Mouse (Mus musculus): ENCODE measurements around the gene Lmbr1l.

The Lmbr1l gene

DNA sequence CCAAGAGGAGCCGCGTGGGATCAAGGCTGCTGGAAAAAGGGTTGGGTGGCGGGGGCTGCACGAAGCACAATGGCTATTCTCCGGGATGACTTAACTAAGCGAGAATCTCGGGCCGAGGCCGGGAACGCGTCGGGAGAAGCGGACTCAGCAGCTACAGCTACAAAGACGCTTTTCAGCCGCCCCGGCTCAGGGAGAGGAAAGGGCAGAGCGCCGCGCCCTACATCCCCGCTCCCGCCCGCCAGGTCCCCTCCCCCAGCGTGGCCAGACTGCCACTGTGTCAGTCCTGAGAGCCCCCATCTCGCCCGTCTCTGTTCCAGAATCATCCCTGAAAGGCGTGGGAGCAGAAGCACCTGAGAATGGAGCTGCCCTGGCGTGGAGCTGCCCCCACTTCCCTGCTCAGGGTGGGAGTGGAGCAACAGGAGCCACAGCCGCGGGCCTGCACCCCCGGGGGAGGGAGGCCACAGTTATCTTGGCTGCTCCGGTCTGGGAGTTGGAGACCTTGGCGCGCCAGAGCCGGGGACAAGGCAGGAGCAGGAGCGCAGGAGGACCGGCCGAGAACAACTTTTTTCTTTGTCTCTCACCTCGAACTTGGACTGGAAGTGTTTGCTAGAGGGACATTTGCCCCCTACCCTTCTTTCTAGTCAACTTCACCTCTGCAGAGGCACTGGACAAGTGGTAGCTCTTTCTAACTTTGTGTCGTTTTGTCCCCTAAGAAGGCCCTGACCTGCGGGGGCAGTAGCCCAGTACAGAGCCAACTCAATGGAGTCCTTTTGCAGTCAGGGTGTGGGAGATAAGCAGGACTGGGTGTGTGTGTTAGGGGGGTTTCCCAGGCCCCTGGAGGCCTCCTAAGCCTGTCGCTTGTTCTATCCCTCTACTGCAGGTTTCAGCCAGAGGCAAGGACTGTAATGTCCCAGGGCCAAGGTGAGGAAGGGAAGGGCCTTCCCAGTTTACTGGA lies 22.1 kb downstream of the Lmbr1l start:
- no peak for DNase-seq (ENCODE audit: low spot score in 2 of 2)

DNA sequence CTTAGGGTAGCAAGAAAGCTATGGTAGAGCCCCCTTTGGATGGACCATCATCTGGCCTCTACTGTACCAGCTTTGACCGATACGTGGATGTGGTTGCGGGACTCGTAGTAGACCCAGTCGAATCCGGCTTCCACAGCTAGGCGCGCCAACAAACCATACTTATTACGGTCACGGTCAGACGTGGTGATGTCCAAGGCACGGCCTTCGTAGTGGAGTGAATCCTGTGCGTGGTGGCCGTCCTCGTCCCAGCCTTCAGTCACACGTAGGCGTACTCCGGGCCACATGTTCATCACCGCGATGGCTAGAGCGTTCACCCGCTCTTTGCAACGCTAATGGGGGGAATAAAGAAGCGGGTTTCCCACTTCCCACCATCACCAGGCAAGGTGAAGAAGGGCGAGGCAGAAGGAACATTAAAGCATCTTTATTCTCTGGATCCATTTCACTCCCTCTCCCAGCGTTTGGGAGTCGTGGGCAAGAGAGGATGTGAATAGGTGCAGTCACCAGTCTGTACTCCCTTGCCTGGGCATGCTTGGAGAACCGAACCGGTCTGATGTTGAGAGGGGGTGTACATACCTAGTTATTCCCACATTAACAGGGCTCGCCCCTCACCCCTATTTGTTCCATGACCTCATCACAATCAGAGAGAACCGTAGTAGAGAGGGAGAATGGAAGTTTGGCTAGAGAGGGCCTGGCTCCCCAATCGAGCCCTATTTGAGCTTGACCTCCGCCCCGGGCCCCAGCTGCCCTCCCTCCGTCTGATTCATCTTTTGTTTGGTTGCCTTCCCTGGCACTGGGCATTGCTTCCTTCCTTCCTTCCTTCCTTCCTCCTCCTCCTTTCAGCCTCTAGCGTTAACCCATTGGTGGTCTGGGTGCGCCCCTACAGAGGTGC lies 23.0 kb downstream of the Lmbr1l start:
- DNase-seq (ENCODE audit: low spot score in 2 of 2): no peak

GRCm38 (mm10) chr15:98893940-98894745 lies 23.9 kb downstream of the Lmbr1l start, which contains the start of gene Rhebl1:
Rhebl1 (minus strand) TSS chr15:98894540.
- DNase-seq (ENCODE audit: low spot score in 2 of 2): no peak

DNA sequence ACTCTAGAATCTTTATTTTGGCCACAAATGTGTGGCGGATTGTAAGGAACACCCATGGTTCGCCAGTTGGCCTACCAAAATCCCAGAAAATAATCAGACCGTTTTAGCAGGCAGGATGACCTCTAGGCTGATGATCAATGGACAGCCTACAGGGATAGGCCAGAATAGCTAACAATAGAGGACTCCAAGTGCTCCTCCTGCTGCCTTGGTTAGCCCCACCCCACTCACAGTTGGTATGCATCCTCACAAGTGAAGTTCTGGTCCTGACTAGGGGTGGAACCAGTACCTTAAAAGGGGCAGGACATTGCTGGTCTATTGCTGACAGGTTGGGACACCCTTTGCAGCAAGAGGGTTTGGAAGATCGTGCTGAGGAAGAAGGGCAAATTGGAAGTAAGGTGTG lies 25.0 kb downstream of the Lmbr1l start:
- DNase-seq (ENCODE audit: low spot score in 2 of 2): no peak

- peak in 1 of 2 experiments; percentile 46 for DNase-seq (ENCODE audit: low spot score in 2 of 2)
These were observed 26.0 kb downstream of the Lmbr1l start for GRCm38 (mm10) chr15:98891907-98892606.

DNA sequence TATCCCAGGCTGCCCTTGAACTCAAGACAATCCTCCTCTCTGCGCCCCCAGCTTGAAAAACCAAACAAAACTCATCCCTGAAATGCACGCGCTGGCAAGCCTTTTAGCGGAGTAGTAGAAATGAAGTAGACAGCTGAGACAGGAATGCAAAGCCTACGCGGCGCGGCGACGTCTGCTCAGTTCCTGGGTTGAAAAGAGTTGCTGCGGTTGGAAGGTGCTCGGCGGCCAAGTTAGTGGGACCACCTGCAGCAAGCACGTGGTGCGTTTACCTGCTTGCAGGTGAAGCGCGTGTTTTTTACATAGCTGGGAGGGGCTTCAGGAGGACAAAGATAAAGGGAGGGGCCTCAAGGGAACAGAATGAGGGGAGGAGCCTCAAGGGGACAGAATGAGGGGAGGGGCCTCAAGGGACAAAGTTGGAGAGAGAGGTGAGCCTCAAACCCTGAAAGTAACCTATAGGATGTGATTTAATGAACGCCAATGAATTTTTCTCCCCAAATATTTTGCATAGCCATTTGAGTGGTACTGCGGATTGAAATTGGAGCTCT lies 26.8 kb downstream of the Lmbr1l start:
- DNase-seq (ENCODE audit: low spot score in 2 of 2): no peak

DNA sequence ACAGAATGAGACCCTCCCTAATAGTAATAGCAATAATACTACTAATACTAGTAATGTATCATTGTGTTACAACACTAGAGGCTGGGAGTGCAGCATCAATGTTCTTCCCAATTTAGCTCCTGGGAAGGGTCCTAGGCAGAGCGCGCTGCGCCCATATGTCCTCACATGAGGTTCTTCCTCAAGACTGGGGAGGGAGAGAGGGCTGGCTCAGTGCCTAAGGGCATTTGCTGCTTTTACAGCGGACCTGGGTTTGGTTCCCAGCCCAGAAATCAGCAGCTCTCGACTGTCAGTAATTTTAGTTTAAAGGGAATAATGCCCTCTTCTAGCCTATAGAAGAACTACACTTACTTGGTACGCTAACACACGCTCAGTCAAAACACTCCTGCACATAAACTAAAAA lies 30.5 kb downstream of the Lmbr1l start:
- DNase-seq (ENCODE audit: low spot score in 2 of 2): no peak

- no peak for DNase-seq (ENCODE audit: low spot score in 2 of 2)
These were observed 31.2 kb downstream of the Lmbr1l start for GRCm38 (mm10) chr15:98886667-98887387.

- DNase-seq (ENCODE audit: low spot score in 2 of 2): no peak
These were observed 33.9 kb downstream of the Lmbr1l start for GRCm38 (mm10) chr15:98884106-98884505.

GRCm38 (mm10) chr15:98883661-98884060 lies 34.4 kb downstream of the Lmbr1l start:
- no peak for DNase-seq (ENCODE audit: low spot score in 2 of 2)

DNA sequence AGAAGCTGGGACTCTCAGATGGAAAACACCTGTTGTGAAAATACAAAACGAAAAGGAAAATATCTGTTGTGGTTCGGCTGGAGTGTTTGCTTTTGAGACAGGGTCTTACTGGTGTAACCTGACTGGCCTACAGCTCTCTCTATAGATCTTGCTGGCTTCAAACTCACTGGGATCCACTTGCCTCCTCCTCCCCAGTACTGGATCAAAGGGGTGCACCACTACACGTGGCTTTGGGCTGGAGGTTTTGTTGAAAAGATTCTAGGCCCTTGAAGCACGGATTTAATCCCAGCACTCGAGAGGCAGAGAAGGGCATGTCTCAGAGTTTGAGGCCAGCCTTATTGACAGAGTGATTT lies 36.4 kb downstream of the Lmbr1l start:
- DNase-seq (ENCODE audit: low spot score in 2 of 2): no peak

- peak; percentile 90 to 91 for DNase-seq (ENCODE audit: low spot score in 2 of 2)
These were observed 36.9 kb downstream of the Lmbr1l start for GRCm38 (mm10) chr15:98880978-98881655.

GRCm38 (mm10) chr15:98877331-98877730 lies 40.7 kb downstream of the Lmbr1l start:
- DNase-seq (ENCODE audit: low spot score in 2 of 2): peak; percentile 74 to 86

GRCm38 (mm10) chr15:98871916-98872888 lies 45.8 kb downstream of the Lmbr1l start:
- DNase-seq (ENCODE audit: low spot score in 2 of 2): peak; percentile 89 to 94

DNA sequence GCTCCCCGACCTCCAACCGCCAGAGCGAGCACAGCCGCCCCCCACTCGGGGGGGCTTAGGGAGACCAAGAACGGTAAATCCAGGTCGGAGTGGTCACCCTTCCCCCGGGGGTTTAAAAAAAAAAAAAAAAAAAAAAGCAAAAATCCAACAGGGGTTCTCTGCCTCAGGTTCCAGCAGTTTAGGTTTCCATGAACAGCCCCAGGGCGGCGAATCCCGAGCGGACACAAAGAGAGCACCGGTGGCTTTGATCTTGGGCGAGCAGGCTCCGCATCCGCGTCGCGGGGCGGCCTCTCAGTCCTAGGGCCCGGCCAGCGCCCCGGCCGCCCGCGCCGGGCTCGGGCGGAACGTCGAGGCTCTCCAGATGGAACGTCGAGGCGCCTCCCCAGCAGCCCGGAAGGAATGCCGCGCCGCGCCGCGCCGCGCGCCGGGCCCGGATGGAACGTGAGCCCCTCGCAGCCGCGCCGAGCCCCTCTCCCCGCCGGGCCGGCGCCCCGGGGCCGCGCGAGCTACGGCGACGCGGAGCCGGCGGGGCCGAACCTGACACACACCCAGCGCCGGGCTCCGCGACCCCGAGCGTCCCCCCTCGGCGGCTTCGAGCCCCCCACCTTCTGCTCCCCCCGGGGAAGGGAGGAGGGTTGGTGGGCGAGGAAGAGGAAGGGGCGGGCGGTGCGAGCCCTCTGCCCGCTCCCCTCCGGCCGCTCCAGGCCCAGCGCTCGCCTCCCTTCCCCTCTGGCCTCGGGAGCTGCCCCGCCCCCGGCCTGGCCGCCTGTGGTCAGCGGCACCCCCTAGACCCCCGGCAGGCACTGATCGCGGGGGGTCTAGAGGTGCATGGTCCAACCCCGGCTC lies 46.7 kb downstream of the Lmbr1l start, which contains the start of gene Kmt2d:
Kmt2d (minus strand) TSS at position 135 of the 846 bp plus-strand sequence.
- peak; percentile 45 to 80 for DNase-seq (ENCODE audit: low spot score in 2 of 2)

GRCm38 (mm10) chr15:98870179-98871069 lies 47.6 kb downstream of the Lmbr1l start:
- peak in 1 of 2 experiments; percentile 79 for DNase-seq (ENCODE audit: low spot score in 2 of 2)

All from spleen, postnatal 4 days (tissue).